Mouse (Mus musculus): ENCODE results near the gene Cadm1.

DNA sequence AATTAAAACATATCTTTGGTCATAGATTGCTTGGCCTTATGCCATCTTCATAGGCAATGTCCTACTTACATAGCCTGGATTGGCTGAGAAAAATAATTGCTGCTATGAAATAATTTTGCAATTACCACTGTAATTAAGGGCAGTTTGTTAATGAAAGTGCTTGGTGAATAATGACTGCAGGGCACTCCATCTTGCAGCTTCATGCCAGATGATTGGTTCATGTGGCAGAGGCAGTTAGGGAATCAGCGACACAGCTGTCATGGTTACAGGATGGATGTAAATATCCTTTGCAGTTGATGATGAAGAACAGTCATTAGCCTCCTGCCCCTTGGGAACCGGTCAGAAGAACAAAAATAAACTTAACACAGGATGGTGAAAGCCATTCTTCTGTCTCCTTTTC lies 184.6 kb downstream of the Cadm1 start:
- no peak for TF ChIP-seq CTCF (IDR thresholded peaks at IDR 0.05; ENCODE audit: low read depth)
- TF ChIP-seq EP300 (IDR thresholded peaks at IDR 0.05; ENCODE audit: low read depth): no peak
